13 mouse cellular contexts compared by ENCODE assay signal in the genomic region with DNA sequence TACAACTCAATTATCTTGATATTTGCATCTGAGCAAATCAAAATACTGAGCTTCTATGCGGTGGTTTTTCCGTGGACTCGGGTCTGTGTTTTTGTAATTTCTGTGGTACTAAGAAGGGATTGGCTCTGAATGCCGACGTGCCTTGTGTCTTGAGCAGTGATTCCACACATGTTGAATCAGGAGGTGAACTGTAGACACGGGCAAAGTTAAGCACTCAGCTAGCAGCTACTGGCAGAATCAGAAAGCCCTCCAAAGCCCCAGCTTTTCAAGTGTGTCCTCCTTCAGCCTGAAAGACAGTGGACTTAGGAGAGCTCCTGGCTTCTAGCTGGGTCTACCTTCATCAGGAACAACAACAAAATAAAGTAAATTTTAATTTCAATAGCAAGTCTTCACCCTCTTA.
"Had no signal": no experiment of that assay in that cellular context is flagged by ENCODE, and none has a peak within 500 bp of the region (broad histone marks: within the 10 kb centered on the region; RNA-seq: fewer than 3 reads in every experiment).

No protein-coding gene starts in this region.

- H3K9ac ChIP-seq: kidney, embryonic 15.5 days; limb, embryonic 12.5 days; liver, embryonic 13.5 days; liver, postnatal 0 days; lung, embryonic 15.5 days had no signal

- ATAC-seq: liver, postnatal 0 days had no signal

- H3K27me3 ChIP-seq: kidney, embryonic 15.5 days; limb, embryonic 12.5 days; liver, embryonic 13.5 days; lung, embryonic 15.5 days; megakaryocyte, embryonic 14.5 days had no signal

- H3K4me2 ChIP-seq: kidney, embryonic 15.5 days; liver, embryonic 13.5 days; lung, embryonic 15.5 days had no signal

- H3K4me1 ChIP-seq: liver, embryonic 13.5 days; megakaryocyte, embryonic 14.5 days had no signal

- DNase-seq: layer of hippocampus, adult 9-11 months; liver; liver, embryonic 13.5 days; liver, postnatal 0 days; lung, postnatal 14 days; right cerebral cortex, adult 18-20 months; right cerebral cortex, postnatal 25 days; thymus, postnatal 36 days had no signal

- H3K4me3 ChIP-seq: kidney, embryonic 15.5 days; limb, embryonic 12.5 days; liver, embryonic 13.5 days; lung, embryonic 15.5 days; megakaryocyte, embryonic 14.5 days had no signal

- H3K9me3 ChIP-seq: kidney, embryonic 15.5 days; limb, embryonic 12.5 days; liver, embryonic 13.5 days; lung, embryonic 15.5 days had no signal

- H3K36me3 ChIP-seq: kidney, embryonic 15.5 days; limb, embryonic 12.5 days; liver, embryonic 13.5 days; lung, embryonic 15.5 days had no signal

- H3K27ac ChIP-seq: limb, embryonic 12.5 days; liver, embryonic 13.5 days; lung, embryonic 15.5 days; macrophage had no signal
